11 mouse cellular contexts compared by ENCODE assay signal in genomic region chr5:124954404-124955305, GRCm38 (mm10). TPM values are rescaled to one million over a fixed set of nuclear protein-coding genes. Genes with fewer than 3 reads are reported as not detected.
DNase-seq lines count a peak whose midpoint lies in the region; ATAC-seq and TF ChIP-seq lines count a peak whose summit lies in the region.
"Had no signal": no experiment of that assay in that cellular context is flagged by ENCODE, and none has a peak within 500 bp of the region (broad histone marks: within the 10 kb centered on the region; RNA-seq: fewer than 3 reads in every experiment).

No protein-coding gene starts in this region.

- peak overlapping the region; percentile 85 for H3K27ac ChIP-seq in embryonic facial prominence, embryonic 14.5 days (replicated peaks; ENCODE audit: low read depth, low read length)
- peak overlapping the region; percentile 39 for H3K27ac ChIP-seq in kidney, adult 2 months (ENCODE audit: insufficient read depth, low read depth, low read length)
- H3K27ac ChIP-seq in midbrain, embryonic 13.5 days = no peak overlapping the region
- H3K27ac ChIP-seq: lung, embryonic 15.5 days had no signal

- no peak for TF ChIP-seq POLR2A in kidney, adult 2 months (IDR thresholded peaks at IDR 0.05; ENCODE audit: low read depth, low read length)

- peak; percentile 60 for DNase-seq in lung, postnatal 10 days
- DNase-seq in lung, adult 18-20 months = no peak
- peak; percentile 83 for DNase-seq in embryonic facial prominence, embryonic 14.5 days (ENCODE audit: low spot score)
- DNase-seq in kidney, adult 2 months = peak; percentile 56
- DNase-seq in thymus, adult 18-20 months = peak; percentile 36 to 66
- DNase-seq in cerebellum, adult 11-12 months = no peak
- DNase-seq: adrenal gland, postnatal 10 days; gastrocnemius, postnatal 36 days; right cerebral cortex, postnatal 14 days had no signal

- no peaks in the 10 kb centered on the region for H3K27me3 ChIP-seq in embryonic facial prominence, embryonic 14.5 days (replicated peaks; ENCODE audit: control insufficient read depth, insufficient read depth, low read length)
- H3K27me3 ChIP-seq in kidney, adult 2 months (replicated peaks; ENCODE audit: control insufficient read depth, insufficient read depth, low read length) = no peaks in the 10 kb centered on the region
- H3K27me3 ChIP-seq in midbrain, embryonic 13.5 days = no peaks in the 10 kb centered on the region
- H3K27me3 ChIP-seq: lung, embryonic 15.5 days had no signal

- TF ChIP-seq CTCF in kidney, adult 2 months (conservative IDR thresholded peaks at IDR 0.05; ENCODE audit: insufficient read depth, insufficient read length, low read depth, low read length) = no peak

- no peak overlapping the region for H3K9ac ChIP-seq in embryonic facial prominence, embryonic 14.5 days (ENCODE audit: low read depth, low read length)
- no peak overlapping the region for H3K9ac ChIP-seq in midbrain, embryonic 13.5 days (replicated peaks)
- H3K9ac ChIP-seq: lung, embryonic 15.5 days had no signal

- no peaks in the 10 kb centered on the region for H3K36me3 ChIP-seq in embryonic facial prominence, embryonic 14.5 days (ENCODE audit: control insufficient read depth, insufficient read depth, low read length)
- no peaks in the 10 kb centered on the region for H3K36me3 ChIP-seq in kidney, adult 2 months (ENCODE audit: control insufficient read depth, insufficient read depth, low read length)
- H3K36me3 ChIP-seq in midbrain, embryonic 13.5 days = no peaks in the 10 kb centered on the region
- H3K36me3 ChIP-seq: lung, embryonic 15.5 days had no signal

- no peak overlapping the region for H3K4me2 ChIP-seq in embryonic facial prominence, embryonic 14.5 days (ENCODE audit: low read depth, low read length)
- H3K4me2 ChIP-seq in midbrain, embryonic 13.5 days (replicated peaks) = no peak overlapping the region
- H3K4me2 ChIP-seq: lung, embryonic 15.5 days had no signal

- peaks cover 3% of the 10 kb centered on the region; the same call in 1 of the 2 replicates for H3K9me3 ChIP-seq in embryonic facial prominence, embryonic 14.5 days (ENCODE audit: control insufficient read depth, low read length)
- H3K9me3 ChIP-seq in midbrain, embryonic 13.5 days = no peaks in the 10 kb centered on the region
- H3K9me3 ChIP-seq: lung, embryonic 15.5 days had no signal

- peak; percentile 76 for ATAC-seq in embryonic facial prominence, embryonic 14.5 days (ENCODE audit: low read depth)
- no peak for ATAC-seq in midbrain, embryonic 13.5 days

- H3K4me3 ChIP-seq in embryonic facial prominence, embryonic 14.5 days (ENCODE audit: low read depth, low read length) = no peak overlapping the region
- no peak overlapping the region for H3K4me3 ChIP-seq in kidney, adult 2 months (ENCODE audit: insufficient read depth, low read depth, low read length)
- H3K4me3 ChIP-seq in midbrain, embryonic 13.5 days (replicated peaks) = no peak overlapping the region
- H3K4me3 ChIP-seq: lung, embryonic 15.5 days had no signal

- H3K4me1 ChIP-seq in embryonic facial prominence, embryonic 14.5 days (ENCODE audit: control insufficient read depth, insufficient read depth, low read length) = peaks cover 45% of the 10 kb centered on the region
- no peaks in the 10 kb centered on the region for H3K4me1 ChIP-seq in kidney, adult 2 months (ENCODE audit: control insufficient read depth, insufficient read depth, low read length)
- peaks cover 13% of the 10 kb centered on the region for H3K4me1 ChIP-seq in midbrain, embryonic 13.5 days (replicated peaks)

- 24% methylated on average over 8 of the region's 8 CpGs for WGBS in embryonic facial prominence, embryonic 14.5 days
- WGBS in kidney, adult 2 months = 65% methylated on average over 8 of the region's 8 CpGs
- 95% methylated on average over 8 of the region's 8 CpGs for WGBS in midbrain, embryonic 13.5 days

RNA-seq across cellular contexts. Expression of gene Rflna, which starts 48.4 kb away (rescaled TPM):
- 19.3 and 29.0 TPM in 2 replicates for polyA plus RNA-seq in embryonic facial prominence, embryonic 14.5 days (2014; fragmentation: Nextera tagmentation; extraction: Ambion mirVana)
- polyA plus RNA-seq in kidney, adult 2 months (2012; rRNA removed) = 7.9 and 11.3 TPM in 2 replicates
- 4.9 and 5.1 TPM in 2 replicates for polyA plus RNA-seq in midbrain, embryonic 13.5 days (2015; fragmentation: Nextera tagmentation; extraction: Ambion mirVana)

Comparison
In these comparisons a context has a peak if more than half of its experiments do, and no peak if none do; other contexts are left out.
1. DNase-seq: peak in lung, postnatal 10 days (single experiment), embryonic facial prominence, embryonic 14.5 days (single experiment), kidney, adult 2 months (single experiment) and thymus, adult 18-20 months (2 of 2); none in lung, adult 18-20 months (0 of 2) and cerebellum, adult 11-12 months (single experiment).